In the genomic region with DNA sequence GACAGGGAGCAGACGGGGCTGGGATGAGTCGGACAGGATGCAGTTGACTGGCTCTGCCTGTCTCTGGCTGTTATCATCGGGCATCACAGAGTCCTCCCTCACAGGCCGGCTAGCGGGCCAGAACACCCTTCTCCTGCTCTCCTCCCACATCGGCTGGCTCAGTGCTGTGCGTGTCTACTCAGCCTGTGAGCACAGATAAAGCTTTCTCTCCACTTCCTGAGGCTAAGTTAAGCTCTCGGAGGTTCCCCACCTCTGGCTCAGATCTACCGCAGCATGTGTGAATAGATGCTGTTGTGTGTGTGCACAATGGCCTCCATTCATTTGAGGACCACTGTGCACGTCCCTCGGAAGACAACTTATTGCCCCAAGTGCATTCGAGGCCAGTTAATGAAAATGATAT, we compare ENCODE assay signal across 9 mouse cellular contexts. TPM values are rescaled to one million over a fixed set of nuclear protein-coding genes. Genes with fewer than 3 reads are reported as not detected.
A peak's percentile ranks its signal among the peaks of the same experiment; 100 is the strongest.
DNase-seq lines count a peak whose midpoint lies in the region; ATAC-seq lines count a peak whose summit lies in the region.
"Had no signal": no experiment of that assay in that cellular context is flagged by ENCODE, and none has a peak within 500 bp of the region (broad histone marks: within the 10 kb centered on the region; RNA-seq: fewer than 3 reads in every experiment).

No protein-coding gene starts in this region.

- H3K4me2 ChIP-seq in heart, embryonic 15.5 days = peak overlapping the region; percentile 21; the same call in 1 of the 2 replicates
- no peak overlapping the region for H3K4me2 ChIP-seq in midbrain, embryonic 16.5 days (ENCODE audit: low read length)

- ATAC-seq in heart, embryonic 15.5 days (replicated peaks; ENCODE audit: insufficient number of reproducible peaks, insufficient read depth, low FRiP score, low read depth) = peak; percentile 68
- ATAC-seq in midbrain, embryonic 16.5 days = peak; percentile 39; the same call in 1 of the 2 replicates

- H3K27me3 ChIP-seq in heart, embryonic 15.5 days = no peaks in the 10 kb centered on the region
- H3K27me3 ChIP-seq in embryonic facial prominence, embryonic 10.5 days (replicated peaks; ENCODE audit: low read depth, poor library complexity, severe bottlenecking) = no peaks in the 10 kb centered on the region
- H3K27me3 ChIP-seq in midbrain, embryonic 16.5 days (ENCODE audit: control insufficient read depth, insufficient read depth, low read depth, low read length) = no peaks in the 10 kb centered on the region

- no peak for DNase-seq in heart, postnatal 4 days
- DNase-seq in 3134 (ENCODE audit: extremely low read depth, insufficient read length, low spot score) = peak; percentile 24
- peak; percentile 30 for DNase-seq in embryonic facial prominence, embryonic 10.5 days (ENCODE audit: low spot score)
- DNase-seq in layer of hippocampus, postnatal 36 days = peak; percentile 30 to 41
- no peak for DNase-seq in adrenal gland, adult 18-20 months (ENCODE audit: low spot score in 2 of 2)
- no peak for DNase-seq in cerebellum, adult 9-11 months

- H3K4me3 ChIP-seq in heart, embryonic 15.5 days = no peak overlapping the region
- no peak overlapping the region for H3K4me3 ChIP-seq in embryonic facial prominence, embryonic 10.5 days
- no peak overlapping the region for H3K4me3 ChIP-seq in midbrain, embryonic 16.5 days (ENCODE audit: low read depth, low read length)

- H3K9me3 ChIP-seq in heart, embryonic 15.5 days (replicated peaks) = no peaks in the 10 kb centered on the region
- no peaks in the 10 kb centered on the region for H3K9me3 ChIP-seq in embryonic facial prominence, embryonic 10.5 days
- no peaks in the 10 kb centered on the region for H3K9me3 ChIP-seq in midbrain, embryonic 16.5 days (replicated peaks; ENCODE audit: control insufficient read depth, low read length, poor library complexity, severe bottlenecking)

- no peaks in the 10 kb centered on the region for H3K36me3 ChIP-seq in heart, embryonic 15.5 days
- no peaks in the 10 kb centered on the region for H3K36me3 ChIP-seq in embryonic facial prominence, embryonic 10.5 days (replicated peaks)
- H3K36me3 ChIP-seq in midbrain, embryonic 16.5 days (ENCODE audit: control insufficient read depth, insufficient read depth, low read length) = no peaks in the 10 kb centered on the region

- H3K9ac ChIP-seq in heart, embryonic 15.5 days = no peak overlapping the region
- H3K9ac ChIP-seq in midbrain, embryonic 16.5 days (ENCODE audit: low read depth, low read length) = no peak overlapping the region

- H3K4me1 ChIP-seq in heart, embryonic 15.5 days (replicated peaks) = peaks cover 19% of the 10 kb centered on the region
- peaks cover 17% of the 10 kb centered on the region for H3K4me1 ChIP-seq in embryonic facial prominence, embryonic 10.5 days
- peaks cover 5% of the 10 kb centered on the region for H3K4me1 ChIP-seq in midbrain, embryonic 16.5 days (ENCODE audit: control insufficient read depth, insufficient read depth, low read length)

- peak overlapping the region; percentile 4; the same call in 1 of the 2 replicates for H3K27ac ChIP-seq in heart, embryonic 15.5 days
- no peak overlapping the region for H3K27ac ChIP-seq in embryonic facial prominence, embryonic 10.5 days (replicated peaks)
- no peak overlapping the region for H3K27ac ChIP-seq in midbrain, embryonic 16.5 days (ENCODE audit: low read length)

- WGBS in heart, embryonic 15.5 days = 21% methylated on average over 12 of the region's 12 CpGs
- 20% methylated on average over 12 of the region's 12 CpGs for WGBS in embryonic facial prominence, embryonic 10.5 days
- 20% methylated on average over 12 of the region's 12 CpGs for WGBS in midbrain, embryonic 16.5 days

RNA-seq across cellular contexts. Expression of a gene that starts 1.7 kb away (rescaled TPM):
- 0.10 and 0.11 TPM in 2 replicates for polyA plus RNA-seq in heart, embryonic 15.5 days (2015; fragmentation: Nextera tagmentation; extraction: Ambion mirVana)
- not detected for total RNA-seq in heart, postnatal 4 days (2021)
- polyA plus RNA-seq in embryonic facial prominence, embryonic 10.5 days (2016; fragmentation: Nextera tagmentation; extraction: Ambion mirVana) = 0.14 and 0.27 TPM in 2 replicates
- total RNA-seq in layer of hippocampus, postnatal 36 days (2021) = not detected
- 0.06 TPM in 1 of 2 replicates, not detected in the other for polyA plus RNA-seq in midbrain, embryonic 16.5 days (2015; fragmentation: Nextera tagmentation; extraction: Ambion mirVana)
- not detected for total RNA-seq in adrenal gland, adult 18-20 months (2021)
- total RNA-seq: neutrophil, adult 5-6 weeks had no signal

Comparison
In these comparisons a context has a peak if more than half of its experiments do, and no peak if none do; other contexts are left out.
1. DNase-seq: peak in 3134 (single experiment), embryonic facial prominence, embryonic 10.5 days (single experiment) and layer of hippocampus, postnatal 36 days (2 of 2); none in heart, postnatal 4 days (single experiment), adrenal gland, adult 18-20 months (0 of 2) and cerebellum, adult 9-11 months (single experiment).